Mouse (Mus musculus) right cerebral cortex, postnatal 14 days (tissue): ENCODE measurements around the gene Patl2.
"Not testable (repeated sequence)": the region's sequence is repeated elsewhere in the genome, so short reads cannot be mapped to it uniquely, and the experiment has no call there.

Experiments
- DNase-seq: peaks from one replicate; pipeline ENCODE4 v3.0.0; 2022

The Patl2 gene

GRCm38 (mm10) chr2:122141332-122141967, 44.5 kb downstream of the Patl2 start:
- no peak for DNase-seq

- DNase-seq = no peak
Measured at GRCm38 (mm10) chr2:122140815-122141214, 45.2 kb downstream of the Patl2 start.

- no peak for DNase-seq
Measured at GRCm38 (mm10) chr2:122137839-122138465, 48.0 kb downstream of the Patl2 start.

GRCm38 (mm10) chr2:122132618-122133017, 53.4 kb downstream of the Patl2 start:
- no peak for DNase-seq

GRCm38 (mm10) chr2:122132078-122132477, 53.9 kb downstream of the Patl2 start:
- DNase-seq = no peak

- DNase-seq = no peak
Measured at GRCm38 (mm10) chr2:122127635-122128034, 58.4 kb downstream of the Patl2 start.

GRCm38 (mm10) chr2:122126765-122127347, 59.1 kb downstream of the Patl2 start:
- DNase-seq = no peak

- no peak for DNase-seq
Measured at GRCm38 (mm10) chr2:122125680-122126572, 60.1 kb downstream of the Patl2 start.

GRCm38 (mm10) chr2:122117961-122118958, 67.7 kb downstream of the Patl2 start, which contains the start of gene Spg11:
TSS of gene Spg11 (minus strand) at chr2:122118386.
- peak; percentile 97 for DNase-seq

GRCm38 (mm10) chr2:122116888-122117287, 69.1 kb downstream of the Patl2 start:
- DNase-seq = no peak

- DNase-seq = no peak
Measured at GRCm38 (mm10) chr2:122109714-122110113, 76.3 kb downstream of the Patl2 start.

- DNase-seq = no peak
Measured at GRCm38 (mm10) chr2:122108101-122108500, 77.9 kb downstream of the Patl2 start.

- DNase-seq = no peak
Measured at GRCm38 (mm10) chr2:122102070-122102469, 83.9 kb downstream of the Patl2 start.

- not testable (repeated sequence) for DNase-seq
Measured at GRCm38 (mm10) chr2:122097686-122098085, 88.3 kb downstream of the Patl2 start.

- DNase-seq = no peak
Measured at GRCm38 (mm10) chr2:122093844-122094243, 92.1 kb downstream of the Patl2 start.

- DNase-seq = no peak
Measured at GRCm38 (mm10) chr2:122086446-122086845, 99.5 kb downstream of the Patl2 start.

GRCm38 (mm10) chr2:122081728-122082456, 104.1 kb downstream of the Patl2 start:
- no peak for DNase-seq
